Mouse (Mus musculus): ENCODE results near the gene Ttll3.

- TF ChIP-seq POLR2A (IDR thresholded peaks at IDR 0.05; ENCODE audit: control insufficient read depth in 1 of 2, insufficient read depth in 1 of 2, low read depth in 1 of 2, low read length in 2 of 2, poor library complexity in 1 of 2) = no peak
- TF ChIP-seq CTCF (IDR thresholded peaks at IDR 0.05 in 2 of 3, conservative IDR thresholded peaks at IDR 0.05 in 1 of 3; ENCODE audit: control insufficient read depth in 1 of 3, insufficient read depth in 1 of 3, low read depth in 2 of 3, low read length in 3 of 3, poor library complexity in 1 of 3, severe bottlenecking in 1 of 3) = no peak
- no peak for TF ChIP-seq MAZ (IDR thresholded peaks at IDR 0.05; ENCODE audit: low read depth, low read length)
- no peak for TF ChIP-seq BHLHE40 (IDR thresholded peaks at IDR 0.05; ENCODE audit: borderline replicate concordance, low read depth, low read length)
Observed at GRCm38 (mm10) chr6:113418441-113419198, 29.6 kb downstream of the Ttll3 start.
